Mouse (Mus musculus): ENCODE data around the gene AW549877.

AW549877 gene

GRCm38 (mm10) chr15:3982732-3983131 is 12.8 kb downstream of the AW549877 start:
- DNase-seq (ENCODE audit: low spot score) = no peak

GRCm38 (mm10) chr15:3979871-3980270 is 15.7 kb downstream of the AW549877 start:
- DNase-seq (ENCODE audit: low spot score) = no peak

- DNase-seq (ENCODE audit: low spot score) = peak; percentile 83
These were observed 16.3 kb downstream of the AW549877 start, which contains the start of gene Fbxo4 for GRCm38 (mm10) chr15:3979061-3979848. TSS of gene Fbxo4 (minus strand) at chr15:3979573.

- no peak for DNase-seq (ENCODE audit: low spot score)
These were observed 17.3 kb downstream of the AW549877 start for GRCm38 (mm10) chr15:3978279-3978678.

- DNase-seq (ENCODE audit: low spot score) = no peak
These were observed 22.2 kb downstream of the AW549877 start for GRCm38 (mm10) chr15:3973300-3973699.

DNA sequence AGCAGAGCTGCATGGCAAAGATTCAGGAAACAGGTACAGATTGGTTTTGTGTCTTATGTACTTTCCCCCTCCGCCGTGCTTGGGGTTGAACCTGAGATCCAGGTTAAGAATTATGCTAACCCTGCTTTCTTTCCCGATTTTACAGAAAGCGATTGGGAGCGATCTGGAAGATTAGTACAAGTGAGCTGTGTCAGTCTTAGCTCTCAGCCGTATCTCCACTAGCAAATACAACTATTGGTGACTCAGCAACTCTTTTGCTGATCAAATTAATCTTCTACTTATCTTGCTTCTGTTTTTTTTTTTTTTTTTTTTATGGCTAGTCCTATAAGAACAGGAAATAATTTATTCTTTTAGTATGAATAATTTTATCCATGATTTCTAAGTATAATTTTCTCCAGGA is 25.4 kb downstream of the AW549877 start:
- no peak for DNase-seq (ENCODE audit: low spot score)

DNA sequence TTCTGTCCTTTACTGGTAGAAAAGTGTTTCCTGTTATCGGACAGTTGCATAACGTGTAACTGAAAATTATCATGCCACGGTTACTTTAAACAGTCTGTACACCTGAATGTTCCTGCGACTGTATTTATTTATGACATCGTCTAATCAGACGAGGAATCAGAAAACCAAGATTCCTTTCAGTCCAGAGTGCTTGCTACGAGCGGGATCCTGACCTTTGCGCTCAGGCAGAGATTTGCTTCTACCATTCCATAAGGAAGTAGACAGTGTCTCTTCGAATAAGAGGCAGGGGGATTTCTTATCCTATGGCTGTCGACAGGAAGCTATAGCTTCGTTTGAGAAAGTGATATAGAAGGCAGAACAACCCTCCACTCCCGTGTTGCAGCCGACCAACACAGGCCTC is 25.8 kb downstream of the AW549877 start:
- DNase-seq (ENCODE audit: low spot score) = no peak

- no peak for DNase-seq (ENCODE audit: low spot score)
These were observed 33.3 kb downstream of the AW549877 start for GRCm38 (mm10) chr15:3962251-3962650.

- no peak for DNase-seq (ENCODE audit: low spot score)
These were observed 35.5 kb downstream of the AW549877 start for GRCm38 (mm10) chr15:3960094-3960493.

GRCm38 (mm10) chr15:3957982-3958381 is 37.6 kb downstream of the AW549877 start:
- no peak for DNase-seq (ENCODE audit: low spot score)

GRCm38 (mm10) chr15:3954971-3955370 is 40.6 kb downstream of the AW549877 start:
- no peak for DNase-seq (ENCODE audit: low spot score)

DNA sequence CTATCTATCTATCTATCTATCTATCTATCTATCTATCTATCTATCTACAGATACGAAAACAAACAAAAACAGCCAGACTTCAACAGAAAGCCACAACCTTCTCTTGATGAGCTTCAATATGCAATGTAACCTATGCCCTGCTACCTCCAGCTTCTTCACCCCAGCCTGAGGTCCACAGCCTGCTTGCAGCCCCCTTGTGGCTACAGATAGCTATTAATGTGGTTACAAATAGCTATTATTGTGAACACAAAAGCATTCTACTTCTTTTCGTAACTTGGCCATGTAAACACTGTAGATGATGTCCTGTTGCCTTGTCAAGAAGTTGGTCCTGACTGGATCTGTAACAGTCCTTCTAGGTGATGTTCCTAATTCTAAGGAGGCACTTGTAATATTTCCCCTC is 57.4 kb downstream of the AW549877 start:
- DNase-seq (ENCODE audit: low spot score) = no peak

DNA sequence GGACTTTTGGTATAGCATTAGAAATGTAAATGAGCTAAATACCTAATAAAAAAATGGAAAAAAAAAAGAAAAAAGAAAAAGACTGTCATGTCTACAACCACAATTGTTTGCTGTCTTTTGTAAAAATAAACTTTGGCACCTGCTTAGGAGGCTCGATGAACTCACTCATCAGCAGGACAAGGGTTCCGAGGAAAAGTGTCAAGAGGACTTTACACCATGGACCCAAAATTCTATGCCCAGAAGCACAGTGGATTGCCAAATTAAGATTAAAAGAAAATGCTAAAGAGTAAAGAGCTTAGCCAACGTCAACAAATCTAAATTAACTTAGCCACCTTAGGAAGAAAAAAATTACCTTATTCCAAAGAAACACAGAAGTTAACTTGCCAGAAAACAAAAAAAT is 59.5 kb downstream of the AW549877 start:
- DNase-seq (ENCODE audit: low spot score) = no peak

DNA sequence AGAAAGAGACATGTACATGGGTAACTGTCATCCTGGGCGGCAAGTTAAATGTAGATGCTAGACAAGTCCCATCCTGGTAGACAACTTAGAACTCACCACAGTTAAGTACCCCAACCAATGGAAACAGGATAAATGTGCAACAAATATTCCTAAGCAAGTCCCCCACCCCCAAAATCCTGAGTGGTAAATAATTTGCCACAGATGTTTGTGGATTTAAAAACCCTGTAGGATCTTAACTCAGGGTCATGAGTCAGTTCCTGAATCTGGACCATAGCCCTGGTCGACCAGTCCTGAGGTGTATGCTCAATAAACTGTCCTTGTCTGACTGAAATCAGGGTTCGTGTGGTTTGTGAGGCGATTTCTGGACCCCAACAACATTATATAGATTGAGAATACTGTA is 62.1 kb downstream of the AW549877 start:
- DNase-seq (ENCODE audit: low spot score) = no peak

All from testis, postnatal 14 days (tissue).